In the genomic region with DNA sequence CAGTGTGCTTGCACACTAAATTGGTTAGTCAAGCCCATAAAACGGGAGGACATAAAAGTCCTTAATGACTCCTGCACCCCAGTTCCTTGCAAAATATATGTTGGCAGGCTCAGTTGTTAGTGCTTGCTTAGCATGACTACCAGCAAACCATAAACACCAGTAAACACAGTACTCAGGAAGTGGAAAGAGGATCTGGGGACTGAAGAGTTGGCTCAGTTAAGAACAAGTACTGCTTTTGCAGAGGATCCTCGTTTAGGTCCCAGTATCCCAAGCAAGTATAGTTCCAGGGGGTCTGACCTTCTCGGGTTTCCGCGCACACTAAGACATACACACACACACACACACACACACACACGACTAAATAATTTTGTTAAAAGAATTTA, we compare ENCODE assay signal across 8 mouse cellular contexts. TPM values are rescaled to one million over a fixed set of nuclear protein-coding genes. Genes with fewer than 3 reads are reported as not detected.
DNase-seq lines count a peak whose midpoint lies in the region; ATAC-seq and TF ChIP-seq lines count a peak whose summit lies in the region.

No protein-coding gene starts in this region.

- H3K36me3 ChIP-seq in heart, adult 2 months (ENCODE audit: control insufficient read depth, insufficient read depth, low read length), result peaks cover 14% of the 10 kb centered on the region
- peaks cover 57% of the 10 kb centered on the region for H3K36me3 ChIP-seq in G1E (replicated peaks)
- peaks cover 37% of the 10 kb centered on the region for H3K36me3 ChIP-seq in hindbrain, embryonic 10.5 days

- H3K79me2 ChIP-seq in heart, adult 2 months (replicated peaks; ENCODE audit: control insufficient read depth, insufficient read depth, low read length), result 0 out of 2 replicates have a peak, but pooled peaks cover 2% of the 10 kb centered on the region

- peak overlapping the region; percentile 55 for H3K9ac ChIP-seq in heart, adult 2 months (ENCODE audit: low read depth, low read length)

- TF ChIP-seq POLR2A in heart, adult 2 months (IDR thresholded peaks at IDR 0.05; ENCODE audit: insufficient read depth, low read depth, low read length), result no peak

- no peak for TF ChIP-seq EP300 in heart, adult 2 months (IDR thresholded peaks at IDR 0.05; ENCODE audit: insufficient read depth, low read depth, low read length)

- H3K4me3 ChIP-seq in heart, adult 2 months, result peak overlapping the region; percentile 63
- H3K4me3 ChIP-seq in G1E (ENCODE audit: low read depth, low read length), result peak overlapping the region; percentile 85
- peak overlapping the region; percentile 75 for H3K4me3 ChIP-seq in hindbrain, embryonic 10.5 days

- ATAC-seq in G1E (ENCODE audit: extremely low read depth, insufficient number of reproducible peaks, low FRiP score, poor library complexity, severe bottlenecking), result 0 out of 2 replicates have a peak, but pooled peaks have one; percentile 12
- peak; percentile 59 for ATAC-seq in megakaryocyte progenitor cell, adult 5-6 weeks (replicated peaks; ENCODE audit: poor library complexity)

- DNase-seq in heart, adult 2 months, result no peak
- no peak for DNase-seq in heart, adult 8-10 months (ENCODE audit: low spot score)
- peak; percentile 4 for DNase-seq in G1E (ENCODE audit: low spot score)
- no peak for DNase-seq in hindbrain, embryonic 10.5 days (ENCODE audit: low spot score)
- DNase-seq in left cerebral cortex, postnatal 10 days (ENCODE audit: extremely low spot score in 1 of 2, low spot score in 2 of 2), result no peak
- no peak for DNase-seq in layer of hippocampus, postnatal 14 days (ENCODE audit: low spot score in 2 of 2)
- no peak for DNase-seq in layer of hippocampus, adult 18-20 months (ENCODE audit: low spot score in 2 of 2)

- H3K9me3 ChIP-seq in G1E (replicated peaks), result no peaks in the 10 kb centered on the region
- no peaks in the 10 kb centered on the region for H3K9me3 ChIP-seq in hindbrain, embryonic 10.5 days

- intact Hi-C loops in heart, adult 2 months (cut with DNase I), result loop anchor here (2.0 kb wide), 1 partner anchor 40 kb away; a partner anchor contains a TSS
- intact Hi-C loops in left cerebral cortex, postnatal 10 days (cut with DNase I), result no loop called here

- peaks cover 8% of the 10 kb centered on the region for H3K4me1 ChIP-seq in heart, adult 2 months (ENCODE audit: control insufficient read depth, insufficient read depth, low read length)
- H3K4me1 ChIP-seq in G1E (ENCODE audit: insufficient read depth, low read depth, low read length), result peaks cover 47% of the 10 kb centered on the region
- peaks cover 30% of the 10 kb centered on the region for H3K4me1 ChIP-seq in hindbrain, embryonic 10.5 days (replicated peaks)

- H3K27ac ChIP-seq in heart, adult 2 months, result peak overlapping the region; percentile 75
- peak overlapping the region; percentile 91 for H3K27ac ChIP-seq in hindbrain, embryonic 10.5 days

- no peak for TF ChIP-seq CTCF in heart, adult 2 months (IDR thresholded peaks at IDR 0.05)
- TF ChIP-seq CTCF in G1E (IDR thresholded peaks at IDR 0.05; ENCODE audit: low read depth, low read length), result no peak

- 37% methylated on average over 6 of the region's 6 CpGs for WGBS in heart, adult 2 months
- 39% methylated on average over 6 of the region's 6 CpGs for WGBS in hindbrain, embryonic 10.5 days

- H3K27me3 ChIP-seq in heart, adult 2 months (ENCODE audit: control insufficient read depth, insufficient read depth, low read length), result no peaks in the 10 kb centered on the region
- H3K27me3 ChIP-seq in G1E (ENCODE audit: insufficient read depth, low read length), result no peaks in the 10 kb centered on the region
- H3K27me3 ChIP-seq in hindbrain, embryonic 10.5 days (ENCODE audit: insufficient read depth, poor library complexity, severe bottlenecking), result no peaks in the 10 kb centered on the region

RNA-seq across cellular contexts. Expression of a gene that starts 0.4 kb away (rescaled TPM):
- total RNA-seq in heart, adult 2 months (2021), result 10 to 100 TPM; 13.0 to 15.7 TPM
- polyA plus RNA-seq in heart, adult 2 months (2012; rRNA removed), result 15.1 and 24.6 TPM in 2 replicates
- 10 to 100 TPM; 11.7 to 13.5 (median 12.8) TPM for total RNA-seq in heart, adult 8-10 months (2022)
- total RNA-seq in G1E (2014; fragmentation: Nextera tagmentation) (41.5 and 50.9 TPM in 2 replicates), G1E (2017) (58.2 and 64.8 TPM in 2 replicates)
- 1.8 and 2.2 TPM in 2 replicates for polyA plus RNA-seq in G1E (2012)
- polyA plus RNA-seq in hindbrain, embryonic 10.5 days (2016; fragmentation: Nextera tagmentation; extraction: Ambion mirVana), result 87.1 and 93.7 TPM in 2 replicates
- 77.2 and 78.7 TPM in 2 replicates for total RNA-seq in megakaryocyte progenitor cell, adult 5-6 weeks (2015)
- total RNA-seq in megakaryocyte progenitor cell, adult 5-6 weeks (2017), result 89.4 and 90.6 TPM in 2 replicates
- 10 to 100 TPM; 53.9 to 62.1 TPM for total RNA-seq in left cerebral cortex, postnatal 10 days (2021)
- total RNA-seq in layer of hippocampus, postnatal 14 days (2021), result 10 to 100 TPM; 57.6 to 63.6 TPM
- 10 to 100 TPM; 37.9 to 43.3 TPM for total RNA-seq in layer of hippocampus, adult 18-20 months (2021)

RNA-seq across cellular contexts. Expression of a gene that starts 38.9 kb away (rescaled TPM):
- total RNA-seq in heart, adult 2 months (2021), result 100 to 1,000 TPM; 108 to 111 TPM
- polyA plus RNA-seq in heart, adult 2 months (2012; rRNA removed), result 15.8 and 19.6 TPM in 2 replicates
- 100 to 1,000 TPM; 102 to 114 (median 104) TPM for total RNA-seq in heart, adult 8-10 months (2022)
- total RNA-seq in G1E (2014; fragmentation: Nextera tagmentation) (222 and 278 TPM in 2 replicates), G1E (2017) (264 and 337 TPM in 2 replicates)
- polyA plus RNA-seq in G1E (2012), result 311 and 532 TPM in 2 replicates
- 172 and 202 TPM in 2 replicates for polyA plus RNA-seq in hindbrain, embryonic 10.5 days (2016; fragmentation: Nextera tagmentation; extraction: Ambion mirVana)
- 155 and 166 TPM in 2 replicates for total RNA-seq in megakaryocyte progenitor cell, adult 5-6 weeks (2015)
- 258 and 365 TPM in 2 replicates for total RNA-seq in megakaryocyte progenitor cell, adult 5-6 weeks (2017)
- 100 to 1,000 TPM; 174 to 179 TPM for total RNA-seq in left cerebral cortex, postnatal 10 days (2021)
- 100 to 1,000 TPM; 155 to 183 TPM for total RNA-seq in layer of hippocampus, postnatal 14 days (2021)
- 100 to 1,000 TPM; 179 to 183 TPM for total RNA-seq in layer of hippocampus, adult 18-20 months (2021)

RNA-seq across cellular contexts. Expression of a gene that starts 38.9 kb away (rescaled TPM):
- total RNA-seq in heart, adult 2 months (2021), result 10 to 100 TPM; 10.8 to 12.9 TPM
- polyA plus RNA-seq in heart, adult 2 months (2012; rRNA removed), result 5.8 and 12.3 TPM in 2 replicates
- total RNA-seq in heart, adult 8-10 months (2022), result 10 to 100 TPM; 10.6 to 13.1 (median 12.0) TPM
- total RNA-seq in G1E (2014; fragmentation: Nextera tagmentation) (18.3 and 28.3 TPM in 2 replicates), G1E (2017) (18.8 and 22.9 TPM in 2 replicates)
- polyA plus RNA-seq in G1E (2012), result 0.61 and 0.90 TPM in 2 replicates
- 10.6 and 11.6 TPM in 2 replicates for polyA plus RNA-seq in hindbrain, embryonic 10.5 days (2016; fragmentation: Nextera tagmentation; extraction: Ambion mirVana)
- 7.2 and 8.5 TPM in 2 replicates for total RNA-seq in megakaryocyte progenitor cell, adult 5-6 weeks (2015)
- 17.5 and 27.8 TPM in 2 replicates for total RNA-seq in megakaryocyte progenitor cell, adult 5-6 weeks (2017)
- 10 to 100 TPM; 10.1 to 11.6 TPM for total RNA-seq in left cerebral cortex, postnatal 10 days (2021)
- 10 to 100 TPM; 12.3 to 13.8 TPM for total RNA-seq in layer of hippocampus, postnatal 14 days (2021)
- total RNA-seq in layer of hippocampus, adult 18-20 months (2021), result 10 to 100 TPM; 14.3 to 16.6 TPM

RNA-seq across cellular contexts. Expression of a gene that starts 47.1 kb away (rescaled TPM):
- not detected for total RNA-seq in heart, adult 2 months (2021)
- not detected in 2 replicates for polyA plus RNA-seq in heart, adult 2 months (2012; rRNA removed)
- total RNA-seq in heart, adult 8-10 months (2022), result not detected
- total RNA-seq in G1E (2014; fragmentation: Nextera tagmentation) (not detected in 2 replicates), G1E (2017) (0.49 TPM in 1 of 2 replicates, not detected in the other)
- not detected in 2 replicates for polyA plus RNA-seq in G1E (2012)
- 2.3 and 2.8 TPM in 2 replicates for polyA plus RNA-seq in hindbrain, embryonic 10.5 days (2016; fragmentation: Nextera tagmentation; extraction: Ambion mirVana)
- not detected in 2 replicates for total RNA-seq in megakaryocyte progenitor cell, adult 5-6 weeks (2015)
- 0.17 TPM in 1 of 2 replicates, not detected in the other for total RNA-seq in megakaryocyte progenitor cell, adult 5-6 weeks (2017)
- total RNA-seq in left cerebral cortex, postnatal 10 days (2021), result not detected
- under 1 TPM in 1 of 2 experiments, not detected in 1; 0.38 TPM for total RNA-seq in layer of hippocampus, postnatal 14 days (2021)
- not detected for total RNA-seq in layer of hippocampus, adult 18-20 months (2021)
